Mouse (Mus musculus): Measurements from ENCODE around the gene Lemd1. TPM values are rescaled to one million over a fixed set of nuclear protein-coding genes. Genes with fewer than 3 reads are reported as not detected.

The Lemd1 gene
- polyA plus RNA-seq, 1 experiment: not detected

GRCm38 (mm10) chr1:132286735-132287134 is 95.5 kb downstream of the Lemd1 start:
- 95% methylated on average over 1 of the region's 1 CpGs for WGBS
- no peak overlapping the region for H3K4me3 ChIP-seq (ENCODE audit: insufficient read depth, low read depth, low read length)
- peaks cover 5% of the 10 kb centered on the region; the same call in 1 of the 2 replicates for H3K4me1 ChIP-seq (ENCODE audit: control insufficient read depth, insufficient read depth, low read length)
- no peak for TF ChIP-seq POLR2A (IDR thresholded peaks at IDR 0.05; ENCODE audit: insufficient read depth, low read depth, low read length)
- no peak for TF ChIP-seq CTCF (IDR thresholded peaks at IDR 0.05; ENCODE audit: insufficient read depth, low read depth, low read length)
- H3K27ac ChIP-seq (ENCODE audit: insufficient read depth, low read depth, low read length): no peak overlapping the region

- WGBS: 83% methylated on average over 2 of the region's 2 CpGs
- Histone ChIP-seq H3K27ac (ENCODE audit: insufficient read depth, low read depth, low read length) (no peak overlapping the region), H3K4me3 (ENCODE audit: insufficient read depth, low read depth, low read length) (no peak overlapping the region), H3K4me1 (ENCODE audit: control insufficient read depth, insufficient read depth, low read length) (peaks cover 5% of the 10 kb centered on the region; the same call in 1 of the 2 replicates)
- no peak for TF ChIP-seq CTCF (IDR thresholded peaks at IDR 0.05; ENCODE audit: insufficient read depth, low read depth, low read length)
- TF ChIP-seq POLR2A (IDR thresholded peaks at IDR 0.05; ENCODE audit: insufficient read depth, low read depth, low read length): no peak
Measured at GRCm38 (mm10) chr1:132287445-132287844, 96.2 kb downstream of the Lemd1 start.

GRCm38 (mm10) chr1:132287991-132288451 is 96.8 kb downstream of the Lemd1 start:
- no peak for TF ChIP-seq CTCF (IDR thresholded peaks at IDR 0.05; ENCODE audit: insufficient read depth, low read depth, low read length)
- no peak for TF ChIP-seq POLR2A (IDR thresholded peaks at IDR 0.05; ENCODE audit: insufficient read depth, low read depth, low read length)
- Histone ChIP-seq H3K27ac (ENCODE audit: insufficient read depth, low read depth, low read length) (no peak overlapping the region), H3K4me1 (ENCODE audit: control insufficient read depth, insufficient read depth, low read length) (peaks cover 5% of the 10 kb centered on the region; the same call in 1 of the 2 replicates), H3K4me3 (ENCODE audit: insufficient read depth, low read depth, low read length) (no peak overlapping the region)
- 43% methylated on average over 11 of the region's 11 CpGs for WGBS

- Histone ChIP-seq H3K27ac (ENCODE audit: insufficient read depth, low read depth, low read length) (no peak overlapping the region), H3K4me3 (ENCODE audit: insufficient read depth, low read depth, low read length) (no peak overlapping the region), H3K4me1 (ENCODE audit: control insufficient read depth, insufficient read depth, low read length) (peaks cover 5% of the 10 kb centered on the region; the same call in 1 of the 2 replicates)
- WGBS: 79% methylated on average over 6 of the region's 6 CpGs
- TF ChIP-seq POLR2A (IDR thresholded peaks at IDR 0.05; ENCODE audit: insufficient read depth, low read depth, low read length) (no peak), CTCF (IDR thresholded peaks at IDR 0.05; ENCODE audit: insufficient read depth, low read depth, low read length) (no peak)
Measured at GRCm38 (mm10) chr1:132289965-132290364, 98.7 kb downstream of the Lemd1 start.

- no peak for TF ChIP-seq POLR2A (IDR thresholded peaks at IDR 0.05; ENCODE audit: insufficient read depth, low read depth, low read length)
- TF ChIP-seq CTCF (IDR thresholded peaks at IDR 0.05; ENCODE audit: insufficient read depth, low read depth, low read length): no peak
- H3K27ac ChIP-seq (ENCODE audit: insufficient read depth, low read depth, low read length): no peak overlapping the region
- no peak overlapping the region for H3K4me3 ChIP-seq (ENCODE audit: insufficient read depth, low read depth, low read length)
- H3K4me1 ChIP-seq (ENCODE audit: control insufficient read depth, insufficient read depth, low read length): peaks cover 7% of the 10 kb centered on the region
- 78% methylated on average over 11 of the region's 11 CpGs for WGBS
Measured at GRCm38 (mm10) chr1:132290921-132291675, 99.9 kb downstream of the Lemd1 start.

- Histone ChIP-seq H3K27ac (ENCODE audit: insufficient read depth, low read depth, low read length) (no peak overlapping the region), H3K4me1 (ENCODE audit: control insufficient read depth, insufficient read depth, low read length) (peaks cover 9% of the 10 kb centered on the region)
- no peak for TF ChIP-seq POLR2A (IDR thresholded peaks at IDR 0.05; ENCODE audit: insufficient read depth, low read depth, low read length)
- TF ChIP-seq CTCF (IDR thresholded peaks at IDR 0.05; ENCODE audit: insufficient read depth, low read depth, low read length): no peak
Measured at GRCm38 (mm10) chr1:132291706-132292105, 100.5 kb downstream of the Lemd1 start.

GRCm38 (mm10) chr1:132292318-132293129 is 101.3 kb downstream of the Lemd1 start:
- WGBS: 64% methylated on average over 21 of the region's 21 CpGs
- H3K27ac ChIP-seq (ENCODE audit: insufficient read depth, low read depth, low read length): no peak overlapping the region
- H3K4me1 ChIP-seq (ENCODE audit: control insufficient read depth, insufficient read depth, low read length): peaks cover 9% of the 10 kb centered on the region
- TF ChIP-seq POLR2A (IDR thresholded peaks at IDR 0.05; ENCODE audit: insufficient read depth, low read depth, low read length) (no peak), CTCF (IDR thresholded peaks at IDR 0.05; ENCODE audit: insufficient read depth, low read depth, low read length) (no peak)
- no peak overlapping the region for H3K4me3 ChIP-seq (ENCODE audit: insufficient read depth, low read depth, low read length)

More at GRCm38 (mm10) chr1:132291706-132292105, 100.5 kb downstream of the Lemd1 start:
- WGBS: 75% methylated on average over 4 of the region's 4 CpGs
- no peak overlapping the region for H3K4me3 ChIP-seq (ENCODE audit: insufficient read depth, low read depth, low read length)

- H3K4me1 ChIP-seq (ENCODE audit: control insufficient read depth, insufficient read depth, low read length): peaks cover 21% of the 10 kb centered on the region
- no peak for TF ChIP-seq CTCF (IDR thresholded peaks at IDR 0.05; ENCODE audit: insufficient read depth, low read depth, low read length)
- TF ChIP-seq POLR2A (IDR thresholded peaks at IDR 0.05; ENCODE audit: insufficient read depth, low read depth, low read length): no peak
- 88% methylated on average over 7 of the region's 7 CpGs for WGBS
- H3K4me3 ChIP-seq (ENCODE audit: insufficient read depth, low read depth, low read length): no peak overlapping the region
- H3K27ac ChIP-seq (ENCODE audit: insufficient read depth, low read depth, low read length): no peak overlapping the region
Measured at GRCm38 (mm10) chr1:132295506-132295905, 104.3 kb downstream of the Lemd1 start.

GRCm38 (mm10) chr1:132296051-132296450 is 104.8 kb downstream of the Lemd1 start:
- Histone ChIP-seq H3K27ac (ENCODE audit: insufficient read depth, low read depth, low read length) (no peak overlapping the region), H3K4me3 (ENCODE audit: insufficient read depth, low read depth, low read length) (no peak overlapping the region), H3K4me1 (ENCODE audit: control insufficient read depth, insufficient read depth, low read length) (peaks cover 21% of the 10 kb centered on the region)
- WGBS: 77% methylated on average over 3 of the region's 3 CpGs
- TF ChIP-seq POLR2A (IDR thresholded peaks at IDR 0.05; ENCODE audit: insufficient read depth, low read depth, low read length) (no peak), CTCF (IDR thresholded peaks at IDR 0.05; ENCODE audit: insufficient read depth, low read depth, low read length) (no peak)
